Mouse (Mus musculus) stomach, postnatal 0 days (tissue): ENCODE results near the gene Vps13a. TPM values are rescaled to one million over a fixed set of nuclear protein-coding genes. Genes with fewer than 3 reads are reported as not detected.
A peak's percentile ranks its signal among the peaks of the same experiment; 100 is the strongest.

Source experiments
- ATAC-seq: fragments of 200-750 bp; cut with Nextera tagmentation; 2 replicates; pipeline ENCODE4 v1.8.0; 2017; ENCODE audit not compliant: low FRiP score, low TSS enrichment
- DNase-seq: peaks from one replicate; pipeline ENCODE4 v3.0.0-alpha.2; 2016; ENCODE audit warnings: low spot score
- H3K27ac ChIP-seq: fragments of 300-500 bp; sonication (generic); replicated peaks from 2 replicates; pipeline ENCODE4 v1.5.1; 2014; ENCODE audit warnings: mild to moderate bottlenecking, control low read depth
- H3K27me3 ChIP-seq: fragments of 300-500 bp; sonication (generic); 2 replicates; pipeline ENCODE4 v1.6.1; 2014; ENCODE audit warnings: low read length; ENCODE audit not compliant: control insufficient read depth, insufficient read depth
- H3K36me3 ChIP-seq: fragments of 300-500 bp; sonication (generic); 2 replicates; pipeline ENCODE4 v1.6.1; 2014; ENCODE audit warnings: low read length, mixed read lengths; ENCODE audit not compliant: control insufficient read depth, insufficient read depth
- H3K4me1 ChIP-seq: fragments of 300-500 bp; sonication (generic); replicated peaks from 2 replicates; pipeline ENCODE4 v1.6.1; 2014; ENCODE audit warnings: antibody characterized with exemption; ENCODE audit not compliant: control insufficient read depth, insufficient read depth
- H3K4me2 ChIP-seq: fragments of 300-500 bp; sonication (generic); replicated peaks from 2 replicates; pipeline ENCODE4 v1.6.1; 2014; ENCODE audit warnings: low read depth, mild to moderate bottlenecking, control low read depth, moderate library complexity
- H3K4me3 ChIP-seq: fragments of 300-500 bp; sonication (generic); 2 replicates; pipeline ENCODE4 v1.5.1; 2014; ENCODE audit warnings: low read depth, low read length, control low read depth
- H3K9ac ChIP-seq: fragments of 300-500 bp; sonication (generic); 2 replicates; pipeline ENCODE4 v1.6.1; 2014; ENCODE audit warnings: mild to moderate bottlenecking, low read length, control low read depth, mixed read lengths
- H3K9me3 ChIP-seq: fragments of 300-500 bp; sonication (generic); 2 replicates; pipeline ENCODE4 v1.6.1; 2016; ENCODE audit warnings: low read length; ENCODE audit not compliant: control insufficient read depth
- CTCF ChIP-seq: IDR thresholded peaks from 2 replicates; pipeline ENCODE4 v1.5.1; 2016; ENCODE audit warnings: antibody characterized with exemption, low read depth, mild to moderate bottlenecking, moderate library complexity
- EP300 ChIP-seq: optimal IDR thresholded peaks from 2 replicates; pipeline ENCODE3; 2016; ENCODE audit warnings: antibody characterized with exemption
- WGBS: fragments of 180-500 bp; shearing (Covaris S2); extraction: QIAGEN DNeasy Blood & Tissue Kit; methylation state at CpG from one replicate; pipeline ENCODE4 v1.1.7; 2014; 5-methylcytosine and 5-hydroxymethylcytosine counted together
- polyA plus RNA-seq: library from polyadenylated mRNA; unstranded; fragments of >200 nt; fragmentation: Nextera tagmentation; extraction: Ambion mirVana; gene quantifications from 2 replicates; pipeline ENCODE4 v1.2.1, GENCODE M21; 2015

Gene Vps13a
- polyA plus RNA-seq, 1 experiment from 2014 or later, result 6.2 TPM

- Histone ChIP-seq H3K9ac (no peak overlapping the region), H3K4me3 (no peak overlapping the region), H3K9me3 (no peaks in the 10 kb centered on the region), H3K27me3 (no peaks in the 10 kb centered on the region), H3K4me2 (no peak overlapping the region), H3K36me3 (no peaks in the 10 kb centered on the region), H3K4me1 (no peaks in the 10 kb centered on the region), H3K27ac (no peak overlapping the region)
- 62% methylated on average over 6 of the region's 6 CpGs for WGBS
- no peak for TF ChIP-seq CTCF
- ATAC-seq, result peak; percentile 53; the same call in 1 of the 2 replicates
- no peak for DNase-seq
These were observed 173.1 kb downstream of the Vps13a start for GRCm38 (mm10) chr19:16607634-16608033.

GRCm38 (mm10) chr19:16602026-16602425 lies 178.7 kb downstream of the Vps13a start:
- no peak overlapping the region for H3K4me2 ChIP-seq
- 78% methylated on average over 8 of the region's 8 CpGs for WGBS
- H3K9me3 ChIP-seq, result no peaks in the 10 kb centered on the region
- no peak for TF ChIP-seq EP300
- TF ChIP-seq CTCF, result no peak
- no peak overlapping the region for H3K4me3 ChIP-seq
- no peak overlapping the region for H3K27ac ChIP-seq
- no peaks in the 10 kb centered on the region for H3K27me3 ChIP-seq
- H3K4me1 ChIP-seq, result no peaks in the 10 kb centered on the region
- DNase-seq (no peak), ATAC-seq (no peak)
- H3K9ac ChIP-seq, result no peak overlapping the region
- H3K36me3 ChIP-seq, result no peaks in the 10 kb centered on the region

- H3K27me3 ChIP-seq, result no peaks in the 10 kb centered on the region
- H3K4me1 ChIP-seq, result no peaks in the 10 kb centered on the region
- H3K4me2 ChIP-seq, result peak overlapping the region; percentile 31; the same call in 1 of the 2 replicates
- TF ChIP-seq EP300 (no peak), CTCF (peak; percentile 98)
- H3K9me3 ChIP-seq, result no peaks in the 10 kb centered on the region
- no peaks in the 10 kb centered on the region for H3K36me3 ChIP-seq
- DNase-seq (peak; percentile 73), ATAC-seq (peak; percentile 70)
- no peak overlapping the region for H3K4me3 ChIP-seq
- 17% methylated on average over 9 of the region's 9 CpGs for WGBS
- no peak overlapping the region for H3K9ac ChIP-seq
- no peak overlapping the region for H3K27ac ChIP-seq
These were observed 181.3 kb downstream of the Vps13a start for GRCm38 (mm10) chr19:16599298-16599970.

GRCm38 (mm10) chr19:16598653-16599297 lies 182.0 kb downstream of the Vps13a start:
- peak; percentile 30 for DNase-seq
- Histone ChIP-seq H3K4me3 (no peak overlapping the region), H3K9me3 (no peaks in the 10 kb centered on the region), H3K4me1 (no peaks in the 10 kb centered on the region), H3K9ac (0 out of 2 replicates have a peak overlapping the region, but pooled peaks have one; percentile 1), H3K27ac (no peak overlapping the region), H3K36me3 (no peaks in the 10 kb centered on the region), H3K27me3 (no peaks in the 10 kb centered on the region), H3K4me2 (peak overlapping the region; percentile 31; the same call in 1 of the 2 replicates)
- peak; percentile 72 for ATAC-seq
- WGBS, result 31% methylated on average over 11 of the region's 11 CpGs
- no peak for TF ChIP-seq EP300
- TF ChIP-seq CTCF, result no peak

- no peaks in the 10 kb centered on the region for H3K36me3 ChIP-seq
- no peak overlapping the region for H3K9ac ChIP-seq
- no peak overlapping the region for H3K4me3 ChIP-seq
- no peaks in the 10 kb centered on the region for H3K9me3 ChIP-seq
- H3K27ac ChIP-seq, result no peak overlapping the region
- ATAC-seq (no peak), DNase-seq (no peak)
- no peak for TF ChIP-seq CTCF
- TF ChIP-seq EP300, result no peak
- H3K4me2 ChIP-seq, result no peak overlapping the region
- WGBS, result 49% methylated on average over 6 of the region's 6 CpGs
- no peaks in the 10 kb centered on the region for H3K27me3 ChIP-seq
- H3K4me1 ChIP-seq, result no peaks in the 10 kb centered on the region
These were observed 183.5 kb downstream of the Vps13a start for GRCm38 (mm10) chr19:16597216-16597615.

GRCm38 (mm10) chr19:16593975-16594317 lies 186.8 kb downstream of the Vps13a start:
- Histone ChIP-seq H3K4me2 (no peak overlapping the region), H3K9ac (no peak overlapping the region), H3K27ac (no peak overlapping the region), H3K4me1 (no peaks in the 10 kb centered on the region), H3K36me3 (no peaks in the 10 kb centered on the region), H3K4me3 (no peak overlapping the region), H3K9me3 (no peaks in the 10 kb centered on the region), H3K27me3 (no peaks in the 10 kb centered on the region)
- TF ChIP-seq CTCF, result no peak
- TF ChIP-seq EP300, result no peak
- ATAC-seq (no peak), DNase-seq (no peak)
